Mouse (Mus musculus) C3H10T1/2 (cell line): ENCODE measurements around the gene Timm10b. TPM values are rescaled to one million over a fixed set of nuclear protein-coding genes. Genes with fewer than 3 reads are reported as not detected.

Experiments used
- polyA plus RNA-seq, 2 experiments: library from polyadenylated mRNA; unstranded; fragments of >200 nt; fragmentation: generic; extraction: Trizol; gene quantifications; one replicate each; pipeline ENCODE4 v1.2.1; 2012; ENCODE audit warnings: missing spikeins in 2 of 2

Timm10b gene
- 100 to 1,000 TPM; 161 to 212 TPM for polyA plus RNA-seq

DNA sequence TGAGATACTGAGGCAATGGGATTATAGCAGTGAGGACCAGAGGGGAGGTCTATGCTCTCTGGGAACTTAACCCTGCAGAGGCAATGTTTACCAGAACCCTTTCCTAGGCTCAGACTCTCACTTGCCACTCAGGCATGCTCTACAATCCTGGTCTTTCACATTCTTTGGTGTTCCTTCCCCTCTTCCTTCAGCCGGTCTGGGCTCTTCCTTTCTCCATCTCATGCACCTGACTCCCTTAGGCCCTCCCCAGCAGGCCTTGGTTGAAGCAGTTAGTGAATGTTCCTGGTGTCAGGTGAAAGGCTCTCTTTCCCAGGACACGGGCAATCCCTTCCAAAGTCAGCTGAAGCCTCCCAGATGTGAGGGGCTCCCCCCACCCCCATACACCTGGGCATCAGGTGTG, at the start of gene Timm10b:
Timm10b (plus strand) TSS at position 301 of the 400 bp plus-strand sequence.

GRCm38 (mm10) chr7:105633127-105633800, 6.6 kb upstream of the Timm10b start, which contains the start of gene Trim3:
Gene Trim3 (minus strand): TSS chr7:105633571.

DNA sequence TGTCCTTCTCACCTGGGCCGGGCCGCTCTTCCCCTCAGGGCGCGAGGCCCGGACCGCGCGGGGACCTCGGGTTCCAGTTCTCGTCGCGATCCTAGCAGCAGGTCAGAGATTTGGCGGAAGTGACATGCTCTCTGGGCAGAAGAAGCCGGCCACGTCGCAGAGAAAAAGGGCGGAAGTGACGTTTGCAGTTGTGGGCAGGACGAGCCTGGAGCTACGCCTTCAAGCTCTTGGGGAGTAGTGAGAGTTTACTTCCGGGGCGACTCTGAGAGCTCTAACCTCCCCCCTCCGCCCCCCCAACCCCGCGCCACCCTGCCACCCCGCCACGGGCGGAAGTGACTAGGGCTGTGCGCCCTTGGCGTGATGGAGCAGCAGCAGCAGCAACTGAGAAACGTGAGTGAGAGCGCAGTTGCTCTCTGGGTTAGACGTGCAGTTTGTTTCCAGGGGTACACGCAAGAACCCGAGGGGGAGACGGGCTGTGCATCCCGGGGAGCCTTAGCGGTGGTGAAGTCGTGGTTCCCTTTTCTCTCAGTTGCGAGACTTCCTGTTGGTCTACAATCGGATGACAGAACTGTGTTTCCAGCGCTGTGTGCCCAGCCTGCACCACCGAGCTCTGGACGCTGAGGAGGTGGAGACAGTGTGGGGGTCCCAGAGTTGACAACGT, 507 bp downstream of the Timm10b start, which contains the start of the genes Arfip2 and Gm45799:
Arfip2 (minus strand) TSS at position 184 of the 661 bp plus-strand sequence.
Gm45799 (plus strand) TSS at position 320 of the 661 bp plus-strand sequence.

DNA sequence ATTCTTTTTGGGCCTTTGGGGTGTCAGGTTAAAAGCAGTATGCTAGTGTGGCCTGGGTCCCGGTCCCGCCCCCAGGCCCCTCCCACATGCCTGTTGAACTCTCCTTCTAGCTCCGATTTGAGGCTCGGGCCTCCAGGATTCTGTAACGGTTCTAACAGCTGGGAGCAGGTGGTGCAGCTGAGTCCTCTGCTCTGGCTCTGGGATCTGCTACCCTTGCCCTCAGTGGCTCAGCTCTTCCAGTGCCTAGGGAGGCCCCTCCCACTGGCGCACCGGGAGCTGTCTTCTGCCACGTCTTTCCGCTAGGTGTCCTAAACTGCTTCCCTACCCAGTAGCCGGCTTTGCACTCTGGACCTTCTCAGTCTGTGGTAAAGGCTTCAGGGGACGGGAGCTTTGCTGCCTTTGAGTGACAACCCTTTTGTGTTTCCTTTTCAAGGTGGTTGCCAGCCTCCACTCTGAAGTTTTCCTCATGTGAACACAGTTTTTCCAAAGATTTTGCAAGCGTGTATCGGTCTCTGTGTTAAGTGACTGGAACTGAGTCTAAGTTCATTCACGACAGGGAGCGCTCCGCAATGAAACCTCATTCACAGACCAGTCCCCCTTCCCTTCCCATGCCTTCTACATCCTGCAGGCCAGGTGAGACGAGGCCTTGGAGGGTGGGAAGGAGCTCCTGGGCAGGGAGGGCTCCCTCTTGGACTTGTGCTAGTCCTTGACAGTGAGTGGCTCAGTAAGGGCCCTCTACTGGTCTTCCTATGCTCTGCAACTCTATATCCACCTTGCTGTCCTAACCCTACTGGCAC, 11.0 kb downstream of the Timm10b start, which contains the start of gene Dnhd1:
Dnhd1 (plus strand) TSS at position 189 of the 797 bp plus-strand sequence.

Other genes starting within 250 kb of the Timm10b start
- gene Fam160a2, start 240.0 kb upstream of the Timm10b start, polyA plus RNA-seq = 10 to 100 TPM; 11.6 to 17.4 TPM
- under 1 TPM in 1 of 2 experiments, not detected in 1; 0.01 TPM for gene Cnga4, start 235.5 kb upstream of the Timm10b start, polyA plus RNA-seq
- gene Cckbr, start 214.3 kb upstream of the Timm10b start, polyA plus RNA-seq = under 1 TPM in 1 of 2 experiments, not detected in 1; 0.02 TPM
- gene Cavin3, start 157.8 kb upstream of the Timm10b start, polyA plus RNA-seq = 100 to 1,000 TPM; 166 to 272 TPM
- gene Smpd1, start 85.7 kb upstream of the Timm10b start, polyA plus RNA-seq = 10 to 100 TPM; 32.0 to 79.2 TPM
- 10 to 100 TPM; 28.1 to 45.2 TPM for gene Apbb1, start 58.4 kb upstream of the Timm10b start, polyA plus RNA-seq
- 1 to 10 TPM in 1 of 2 experiments, under 1 TPM in 1; 0.11 to 1.8 TPM for gene Hpx, start 39.9 kb upstream of the Timm10b start, polyA plus RNA-seq
- gene Trim3, start 6.5 kb upstream of the Timm10b start, polyA plus RNA-seq = 10 to 100 TPM; 18.4 to 39.5 TPM
- 10 to 100 TPM; 43.3 to 46.2 TPM for gene Arfip2, start 360 bp downstream of the Timm10b start, polyA plus RNA-seq
- gene Gm45799, start 496 bp downstream of the Timm10b start, polyA plus RNA-seq = 10 to 100 TPM; 52.9 to 60.4 TPM
- gene Dnhd1, start 10.8 kb downstream of the Timm10b start, polyA plus RNA-seq = 1 to 10 TPM in 1 of 2 experiments, under 1 TPM in 1; 0.27 to 3.4 TPM
- 100 to 1,000 TPM; 185 to 199 TPM for gene Ilk, start 96.5 kb downstream of the Timm10b start, polyA plus RNA-seq
- gene Rrp8, start 97.3 kb downstream of the Timm10b start, polyA plus RNA-seq = 10 to 100 TPM; 13.0 to 19.8 TPM
- 100 to 1,000 TPM; 243 to 661 TPM for gene Taf10, start 104.3 kb downstream of the Timm10b start, polyA plus RNA-seq
- gene Tpp1, start 112.2 kb downstream of the Timm10b start, polyA plus RNA-seq = 10 to 100 TPM in 1 of 2 experiments, 1 to 10 TPM in 1; 7.0 to 47.4 TPM
- gene Dchs1, start 147.6 kb downstream of the Timm10b start, polyA plus RNA-seq = under 1 TPM; 0.05 to 0.97 TPM
- 100 to 1,000 TPM; 396 to 429 TPM for gene Mrpl17, start 171.0 kb downstream of the Timm10b start, polyA plus RNA-seq